In the genomic region with DNA sequence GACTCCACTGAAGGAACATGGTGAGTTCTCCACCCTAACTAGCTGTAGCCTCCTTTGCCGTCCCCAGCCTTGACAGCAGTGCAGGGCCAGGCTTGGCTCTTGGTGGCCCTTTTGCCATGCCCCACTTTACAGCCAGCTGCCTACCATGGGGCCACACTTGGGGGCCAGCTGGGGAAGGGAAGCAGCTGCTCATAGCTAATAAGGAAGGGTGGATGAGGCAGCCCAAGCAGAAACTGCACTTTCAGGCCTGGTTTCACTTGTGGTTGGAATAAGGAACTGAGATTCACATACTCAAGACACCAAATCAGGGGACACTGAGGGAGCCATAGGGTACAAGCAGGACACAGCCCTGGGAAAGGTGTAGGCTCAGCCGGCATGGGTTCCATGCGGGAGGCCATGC, we compare ENCODE assay signal across 12 mouse cellular contexts. TPM values are rescaled to one million over a fixed set of nuclear protein-coding genes. Genes with fewer than 3 reads are reported as not detected.
DNase-seq lines count a peak whose midpoint lies in the region; ATAC-seq lines count a peak whose summit lies in the region.
"Had no signal": no experiment of that assay in that cellular context is flagged by ENCODE, and none has a peak within 500 bp of the region (broad histone marks: within the 10 kb centered on the region; RNA-seq: fewer than 3 reads in every experiment).

No protein-coding gene starts in this region.

- H3K4me3 ChIP-seq in liver, embryonic 12.5 days, result no peak overlapping the region
- H3K4me3 ChIP-seq in liver, embryonic 13.5 days (replicated peaks), result no peak overlapping the region
- no peak overlapping the region for H3K4me3 ChIP-seq in forebrain, embryonic 16.5 days (replicated peaks; ENCODE audit: low read length)
- H3K4me3 ChIP-seq in hindbrain, embryonic 12.5 days, result no peak overlapping the region
- H3K4me3 ChIP-seq: embryonic facial prominence, embryonic 12.5 days; kidney, embryonic 15.5 days; lung, embryonic 15.5 days had no signal

- peaks cover 6% of the 10 kb centered on the region; the same call in 1 of the 2 replicates for H3K27me3 ChIP-seq in liver, embryonic 12.5 days (replicated peaks)
- no peaks in the 10 kb centered on the region for H3K27me3 ChIP-seq in liver, embryonic 13.5 days
- no peaks in the 10 kb centered on the region for H3K27me3 ChIP-seq in forebrain, embryonic 16.5 days (replicated peaks; ENCODE audit: control insufficient read depth, insufficient read depth, low read length)
- H3K27me3 ChIP-seq in hindbrain, embryonic 12.5 days, result no peaks in the 10 kb centered on the region
- H3K27me3 ChIP-seq: embryonic facial prominence, embryonic 12.5 days; kidney, embryonic 15.5 days; lung, embryonic 15.5 days had no signal

- no peaks in the 10 kb centered on the region for H3K9me3 ChIP-seq in liver, embryonic 12.5 days (replicated peaks)
- H3K9me3 ChIP-seq in liver, embryonic 13.5 days (replicated peaks), result no peaks in the 10 kb centered on the region
- H3K9me3 ChIP-seq in forebrain, embryonic 16.5 days (ENCODE audit: control insufficient read depth, low read length), result no peaks in the 10 kb centered on the region
- H3K9me3 ChIP-seq in hindbrain, embryonic 12.5 days (replicated peaks), result no peaks in the 10 kb centered on the region
- H3K9me3 ChIP-seq: embryonic facial prominence, embryonic 12.5 days; kidney, embryonic 15.5 days; lung, embryonic 15.5 days had no signal

- H3K27ac ChIP-seq in liver, embryonic 12.5 days, result no peak overlapping the region
- no peak overlapping the region for H3K27ac ChIP-seq in liver, embryonic 13.5 days
- H3K27ac ChIP-seq in forebrain, embryonic 16.5 days (ENCODE audit: low read length), result no peak overlapping the region
- no peak overlapping the region for H3K27ac ChIP-seq in hindbrain, embryonic 12.5 days
- H3K27ac ChIP-seq: embryonic facial prominence, embryonic 12.5 days; kidney, embryonic 15.5 days; lung, embryonic 15.5 days had no signal

- no peaks in the 10 kb centered on the region for H3K36me3 ChIP-seq in liver, embryonic 12.5 days
- H3K36me3 ChIP-seq in liver, embryonic 13.5 days, result no peaks in the 10 kb centered on the region
- no peaks in the 10 kb centered on the region for H3K36me3 ChIP-seq in forebrain, embryonic 16.5 days (ENCODE audit: control insufficient read depth, insufficient read depth)
- H3K36me3 ChIP-seq in hindbrain, embryonic 12.5 days, result no peaks in the 10 kb centered on the region
- H3K36me3 ChIP-seq: embryonic facial prominence, embryonic 12.5 days; kidney, embryonic 15.5 days; lung, embryonic 15.5 days had no signal

- 57% methylated on average over 3 of the region's 3 CpGs for WGBS in liver, embryonic 12.5 days (ENCODE audit: insufficient replicate concordance)
- 57% methylated on average over 3 of the region's 3 CpGs for whole genome bisulfite sequencing in liver, embryonic 13.5 days (ENCODE audit: insufficient replicate concordance)
- WGBS in forebrain, embryonic 16.5 days, result 98% methylated on average over 3 of the region's 3 CpGs
- WGBS in hindbrain, embryonic 12.5 days, result 87% methylated on average over 3 of the region's 3 CpGs

- H3K4me2 ChIP-seq in liver, embryonic 12.5 days, result no peak overlapping the region
- H3K4me2 ChIP-seq in liver, embryonic 13.5 days, result peak overlapping the region; percentile 12; the same call in 1 of the 2 replicates
- H3K4me2 ChIP-seq in forebrain, embryonic 16.5 days (ENCODE audit: low read length), result no peak overlapping the region
- H3K4me2 ChIP-seq in hindbrain, embryonic 12.5 days (replicated peaks), result no peak overlapping the region
- H3K4me2 ChIP-seq: embryonic facial prominence, embryonic 12.5 days; kidney, embryonic 15.5 days; lung, embryonic 15.5 days had no signal

- no peak for DNase-seq in liver
- peak; percentile 35 for DNase-seq in c-Kit-positive CD71-negative TER-119-negative erythroid progenitor cells, embryonic 14.5 days (ENCODE audit: low read depth)
- DNase-seq in liver, embryonic 13.5 days, result no peak
- DNase-seq in spleen, adult 12 weeks (ENCODE audit: low spot score), result peak; percentile 21
- no peak for DNase-seq in kidney, adult 8-10 months
- DNase-seq: gastrocnemius, postnatal 10 days had no signal

- H3K4me1 ChIP-seq in liver, embryonic 12.5 days, result no peaks in the 10 kb centered on the region
- H3K4me1 ChIP-seq in liver, embryonic 13.5 days (replicated peaks), result no peaks in the 10 kb centered on the region; the same call in 1 of the 2 replicates
- 0 out of 2 replicates have a peak, but pooled peaks cover under 1% of the 10 kb centered on the region for H3K4me1 ChIP-seq in forebrain, embryonic 16.5 days (replicated peaks; ENCODE audit: control insufficient read depth, insufficient read depth, low read length)
- H3K4me1 ChIP-seq in hindbrain, embryonic 12.5 days, result no peaks in the 10 kb centered on the region
- H3K4me1 ChIP-seq: embryonic facial prominence, embryonic 12.5 days; lung, embryonic 15.5 days had no signal

- ATAC-seq in liver, embryonic 12.5 days, result 0 out of 2 replicates have a peak, but pooled peaks have one; percentile 27
- 0 out of 2 replicates have a peak, but pooled peaks have one; percentile 12 for ATAC-seq in liver, embryonic 13.5 days (ENCODE audit: low read depth)
- no peak for ATAC-seq in forebrain, embryonic 16.5 days
- no peak for ATAC-seq in hindbrain, embryonic 12.5 days (ENCODE audit: low FRiP score)

- no peak overlapping the region for H3K9ac ChIP-seq in liver, embryonic 12.5 days
- H3K9ac ChIP-seq in liver, embryonic 13.5 days, result no peak overlapping the region
- H3K9ac ChIP-seq in forebrain, embryonic 16.5 days (replicated peaks; ENCODE audit: low read depth, low read length), result no peak overlapping the region
- H3K9ac ChIP-seq in hindbrain, embryonic 12.5 days, result no peak overlapping the region
- H3K9ac ChIP-seq: embryonic facial prominence, embryonic 12.5 days; kidney, embryonic 15.5 days; lung, embryonic 15.5 days had no signal

RNA-seq across cellular contexts. Expression of gene Pld4, which starts 1.6 kb away (rescaled TPM):
- 7.9 and 8.0 TPM in 2 replicates for polyA plus RNA-seq in liver, embryonic 12.5 days (2016; fragmentation: Nextera tagmentation; extraction: Ambion mirVana)
- polyA plus RNA-seq in liver, embryonic 13.5 days (2015; fragmentation: Nextera tagmentation; extraction: Ambion mirVana), result 9.6 and 11.0 TPM in 2 replicates
- 4.0 and 5.3 TPM in 2 replicates for polyA plus RNA-seq in forebrain, embryonic 16.5 days (2015; fragmentation: Nextera tagmentation; extraction: Ambion mirVana)
- polyA plus RNA-seq in hindbrain, embryonic 12.5 days (2016; fragmentation: Nextera tagmentation; extraction: Ambion mirVana), result 5.0 and 5.4 TPM in 2 replicates

RNA-seq across cellular contexts. Expression of gene Ahnak2, which starts 40.4 kb away (rescaled TPM):
- 0.13 and 0.23 TPM in 2 replicates for polyA plus RNA-seq in liver, embryonic 12.5 days (2016; fragmentation: Nextera tagmentation; extraction: Ambion mirVana)
- polyA plus RNA-seq in liver, embryonic 13.5 days (2015; fragmentation: Nextera tagmentation; extraction: Ambion mirVana), result 0.13 and 0.15 TPM in 2 replicates
- 1.2 TPM in 2 replicates for polyA plus RNA-seq in forebrain, embryonic 16.5 days (2015; fragmentation: Nextera tagmentation; extraction: Ambion mirVana)
- polyA plus RNA-seq in hindbrain, embryonic 12.5 days (2016; fragmentation: Nextera tagmentation; extraction: Ambion mirVana), result 0.48 and 0.64 TPM in 2 replicates

RNA-seq across cellular contexts. Expression of gene Cep170b, which starts 41.8 kb away (rescaled TPM):
- polyA plus RNA-seq in liver, embryonic 12.5 days (2016; fragmentation: Nextera tagmentation; extraction: Ambion mirVana), result 5.0 and 5.2 TPM in 2 replicates
- polyA plus RNA-seq in liver, embryonic 13.5 days (2015; fragmentation: Nextera tagmentation; extraction: Ambion mirVana), result 2.5 and 2.9 TPM in 2 replicates
- polyA plus RNA-seq in forebrain, embryonic 16.5 days (2015; fragmentation: Nextera tagmentation; extraction: Ambion mirVana), result 18.8 and 22.9 TPM in 2 replicates
- polyA plus RNA-seq in hindbrain, embryonic 12.5 days (2016; fragmentation: Nextera tagmentation; extraction: Ambion mirVana), result 28.3 and 28.5 TPM in 2 replicates

RNA-seq across cellular contexts. Expression of gene Clba1, which starts 46.7 kb away (rescaled TPM):
- 1.1 and 1.2 TPM in 2 replicates for polyA plus RNA-seq in liver, embryonic 12.5 days (2016; fragmentation: Nextera tagmentation; extraction: Ambion mirVana)
- 0.71 and 0.83 TPM in 2 replicates for polyA plus RNA-seq in liver, embryonic 13.5 days (2015; fragmentation: Nextera tagmentation; extraction: Ambion mirVana)
- 14.3 and 17.3 TPM in 2 replicates for polyA plus RNA-seq in forebrain, embryonic 16.5 days (2015; fragmentation: Nextera tagmentation; extraction: Ambion mirVana)
- 16.9 and 19.7 TPM in 2 replicates for polyA plus RNA-seq in hindbrain, embryonic 12.5 days (2016; fragmentation: Nextera tagmentation; extraction: Ambion mirVana)

Comparison
In these comparisons a context has a peak if more than half of its experiments do, and no peak if none do; other contexts are left out.
1. ATAC-seq: peak in liver, embryonic 12.5 days (single experiment) and liver, embryonic 13.5 days (single experiment); none in forebrain, embryonic 16.5 days (single experiment) and hindbrain, embryonic 12.5 days (single experiment).
2. DNase-seq: peak in c-Kit-positive CD71-negative TER-119-negative erythroid progenitor cells, embryonic 14.5 days (single experiment) and spleen, adult 12 weeks (single experiment); none in liver (single experiment), liver, embryonic 13.5 days (single experiment) and kidney, adult 8-10 months (0 of 2).